In genomic region chr1:89547525-89548504, GRCm38 (mm10) we compare ENCODE assay signal across 14 mouse cellular contexts.
DNase-seq lines count a peak whose midpoint lies in the region; ATAC-seq lines count a peak whose summit lies in the region.
"Had no signal": no experiment of that assay in that cellular context is flagged by ENCODE, and none has a peak within 500 bp of the region (broad histone marks: within the 10 kb centered on the region; RNA-seq: fewer than 3 reads in every experiment).

No protein-coding gene starts in this region.

- 0 out of 2 replicates have a peak overlapping the region, but pooled peaks have one; percentile 15 for H3K4me2 ChIP-seq in limb, embryonic 12.5 days
- no peak overlapping the region for H3K4me2 ChIP-seq in neural tube, embryonic 15.5 days
- H3K4me2 ChIP-seq: forebrain, embryonic 15.5 days; heart, embryonic 13.5 days had no signal

- no peak overlapping the region for H3K4me3 ChIP-seq in limb, embryonic 12.5 days (replicated peaks)
- no peak overlapping the region for H3K4me3 ChIP-seq in neural tube, embryonic 15.5 days (replicated peaks)
- H3K4me3 ChIP-seq: forebrain, embryonic 15.5 days; heart, embryonic 13.5 days; megakaryocyte, embryonic 14.5 days had no signal

- H3K36me3 ChIP-seq in limb, embryonic 12.5 days = no peaks in the 10 kb centered on the region
- H3K36me3 ChIP-seq in neural tube, embryonic 15.5 days = no peaks in the 10 kb centered on the region
- H3K36me3 ChIP-seq: forebrain, embryonic 15.5 days; heart, embryonic 13.5 days had no signal

- H3K27me3 ChIP-seq in limb, embryonic 12.5 days = no peaks in the 10 kb centered on the region
- H3K27me3 ChIP-seq in neural tube, embryonic 15.5 days (replicated peaks) = no peaks in the 10 kb centered on the region
- H3K27me3 ChIP-seq: heart, embryonic 13.5 days had no signal

- WGBS in limb, embryonic 12.5 days = 37% methylated on average over 18 of the region's 18 CpGs
- 47% methylated on average over 18 of the region's 18 CpGs for WGBS in neural tube, embryonic 15.5 days

- peaks cover 43% of the 10 kb centered on the region for H3K4me1 ChIP-seq in limb, embryonic 12.5 days (replicated peaks)
- H3K4me1 ChIP-seq in neural tube, embryonic 15.5 days = peaks cover 61% of the 10 kb centered on the region

- peak overlapping the region; percentile 53; the same call in 1 of the 2 replicates for H3K27ac ChIP-seq in limb, embryonic 12.5 days
- peak overlapping the region; percentile 61 for H3K27ac ChIP-seq in neural tube, embryonic 15.5 days (replicated peaks)
- H3K27ac ChIP-seq: forebrain, embryonic 15.5 days; heart, embryonic 13.5 days; stomach, postnatal 0 days had no signal

- H3K9ac ChIP-seq in limb, embryonic 12.5 days (replicated peaks) = no peak overlapping the region
- no peak overlapping the region for H3K9ac ChIP-seq in neural tube, embryonic 15.5 days (replicated peaks)
- H3K9ac ChIP-seq: forebrain, embryonic 15.5 days; heart, embryonic 13.5 days had no signal

- no peaks in the 10 kb centered on the region for H3K9me3 ChIP-seq in limb, embryonic 12.5 days
- no peaks in the 10 kb centered on the region for H3K9me3 ChIP-seq in neural tube, embryonic 15.5 days (replicated peaks)
- H3K9me3 ChIP-seq: forebrain, embryonic 15.5 days; heart, embryonic 13.5 days had no signal

- no peak for ATAC-seq in limb, embryonic 12.5 days (ENCODE audit: insufficient number of reproducible peaks, insufficient read depth, low FRiP score, low TSS enrichment, low read depth)
- no peak for ATAC-seq in neural tube, embryonic 15.5 days (ENCODE audit: low FRiP score)
- ATAC-seq: forebrain, embryonic 15.5 days had no signal

- DNase-seq in cerebellum, postnatal 14 days = peak; percentile 49 to 50
- DNase-seq in cerebellum, adult 9-11 months = no peak
- DNase-seq in retina, postnatal 1 day = peak; percentile 43
- no peak for DNase-seq in retina, embryonic 14.5 days (ENCODE audit: low spot score)
- no peak for DNase-seq in layer of hippocampus, postnatal 25 days (ENCODE audit: extremely low spot score in 1 of 2, low spot score in 1 of 2)
- DNase-seq in gastrocnemius, adult 8-10 months (ENCODE audit: low spot score in 2 of 2) = no peak
- DNase-seq: kidney, adult 8-10 months; liver had no signal

Comparison
In these comparisons a context has a peak if more than half of its experiments do, and no peak if none do; other contexts are left out.
1. DNase-seq: peak in cerebellum, postnatal 14 days (2 of 2) and retina, postnatal 1 day (single experiment); none in cerebellum, adult 9-11 months (single experiment), retina, embryonic 14.5 days (single experiment), layer of hippocampus, postnatal 25 days (0 of 2) and gastrocnemius, adult 8-10 months (0 of 2).